Mouse (Mus musculus) ES-E14 (cell line): Measurements from ENCODE around the gene Kifc3. TPM values are rescaled to one million over a fixed set of nuclear protein-coding genes. Genes with fewer than 3 reads are reported as not detected.

Source experiments
- DNase-seq: peaks from one replicate; pipeline ENCODE4 v3.0.0-alpha.2; 2013; ENCODE audit warnings: low read depth, low spot score
- H3K27ac ChIP-seq: 2 replicates; pipeline ENCODE4 v1.5.1; 2012; ENCODE audit warnings: low read depth, mild to moderate bottlenecking, low read length, moderate library complexity, mixed read lengths; ENCODE audit not compliant: poor library complexity, insufficient read depth, severe bottlenecking
- H3K36me3 ChIP-seq: 2 replicates; pipeline ENCODE4 v1.6.1; 2012; ENCODE audit warnings: mild to moderate bottlenecking, low read length, moderate library complexity, mixed read lengths; ENCODE audit not compliant: control insufficient read depth, poor library complexity, insufficient read depth, severe bottlenecking
- H3K4me1 ChIP-seq, 2 experiments: fragments of 150-350 bp in 1 of 2; sonication (generic) in 1 of 2; 2 replicates each; pipeline ENCODE4 v1.6.1; 2012; ENCODE audit warnings: low read length in 2 of 2, mild to moderate bottlenecking in 1 of 2, mixed read lengths in 1 of 2; ENCODE audit not compliant: control insufficient read depth in 2 of 2, insufficient read depth in 2 of 2, poor library complexity in 1 of 2
- H3K4me3 ChIP-seq, 2 experiments: fragments of 150-350 bp in 1 of 2; sonication (generic) in 1 of 2; 2 replicates each; pipeline ENCODE4 v1.5.1; 2012; ENCODE audit warnings: low read length in 2 of 2, low read depth in 1 of 2, mild to moderate bottlenecking in 1 of 2, mixed read lengths in 1 of 2; ENCODE audit not compliant: insufficient read depth in 1 of 2, poor library complexity in 1 of 2, severe bottlenecking in 1 of 2
- H3K9ac ChIP-seq: 2 replicates; pipeline ENCODE4 v1.6.1; 2012; ENCODE audit warnings: low read depth, mild to moderate bottlenecking, low read length, mixed read lengths; ENCODE audit not compliant: poor library complexity, insufficient read depth, severe bottlenecking
- H3K9me3 ChIP-seq: fragments of 150-350 bp; sonication (generic); 2 replicates; pipeline ENCODE4 v1.6.1; 2012; ENCODE audit warnings: low read depth, mild to moderate bottlenecking, low read length; ENCODE audit not compliant: control insufficient read depth, insufficient read depth
- CHD2 ChIP-seq: IDR thresholded peaks from 2 replicates; pipeline ENCODE4 v1.6.1; 2014; ENCODE audit warnings: mild to moderate bottlenecking, low read depth, low read length, inconsistent platforms
- HCFC1 ChIP-seq: IDR thresholded peaks from 2 replicates; pipeline ENCODE4 v1.6.1; 2012; ENCODE audit warnings: low read length, inconsistent platforms, borderline replicate concordance; ENCODE audit not compliant: insufficient read depth
- MAFK ChIP-seq: IDR thresholded peaks from 2 replicates; pipeline ENCODE4 v1.6.1; 2014; ENCODE audit warnings: mild to moderate bottlenecking, low read depth, low read length, inconsistent platforms; ENCODE audit not compliant: insufficient read depth
- ZC3H11A ChIP-seq: IDR thresholded peaks from 2 replicates; pipeline ENCODE4 v1.6.1; 2012; ENCODE audit warnings: low read depth, mild to moderate bottlenecking, inconsistent platforms, low read length, borderline replicate concordance
- ZNF384 ChIP-seq: IDR thresholded peaks from 2 replicates; pipeline ENCODE4 v1.6.1; 2012; ENCODE audit warnings: low read depth, low read length, inconsistent platforms
- in situ Hi-C, 2 experiments: fragments of 600-800 bp; cut with MboI; formaldehyde crosslinking; loops; one replicate each; pipeline ENCODE4 v1.15.1; 2025; ENCODE audit warnings: low sequenced_read_pairs in 2 of 2, inconsistent platforms in 1 of 2; ENCODE audit not compliant: unreplicated experiment in 2 of 2
- total RNA-seq: library from RNA; depleted of rRNA; stranded (reverse); fragments of 300-350 nt; gene quantifications from 2 replicates; pipeline ENCODE4 v1.2.3, GENCODE M21; 2012

Kifc3 gene
- total RNA-seq, 1 experiment, result 45.6 TPM

DNA sequence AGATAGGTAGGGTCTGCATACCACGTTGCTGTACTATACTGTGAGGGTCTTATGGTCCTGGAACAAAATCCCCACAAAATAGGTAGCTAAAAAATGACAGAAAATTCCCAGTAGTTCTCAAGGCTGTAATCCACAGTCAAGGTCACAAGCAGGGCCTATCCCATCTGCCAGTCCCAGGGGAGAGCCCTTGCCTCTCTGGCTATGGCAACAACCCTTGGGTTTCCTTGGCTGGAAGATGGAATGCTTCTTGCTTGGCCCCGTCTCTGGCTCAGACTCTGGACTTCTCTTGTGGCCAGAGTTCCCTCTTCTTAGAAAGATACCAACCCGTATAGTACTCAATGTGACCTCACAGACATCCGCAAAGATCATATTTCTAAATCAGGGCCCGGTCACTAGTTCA is 47.3 kb downstream of the Kifc3 start:
- Histone ChIP-seq H3K9me3 (no peaks in the 10 kb centered on the region), H3K4me3 (no peak overlapping the region), H3K9ac (no peak overlapping the region), H3K36me3 (no peaks in the 10 kb centered on the region), H3K27ac (no peak overlapping the region), H3K4me1 (no peaks in the 10 kb centered on the region)
- in situ Hi-C loops, result no loop called here
- DNase-seq, result no peak
- no peak for TF ChIP-seq HCFC1
- TF ChIP-seq MAFK, result no peak
- TF ChIP-seq ZNF384, result no peak
- TF ChIP-seq CHD2, result no peak
- TF ChIP-seq ZC3H11A, result no peak

DNA sequence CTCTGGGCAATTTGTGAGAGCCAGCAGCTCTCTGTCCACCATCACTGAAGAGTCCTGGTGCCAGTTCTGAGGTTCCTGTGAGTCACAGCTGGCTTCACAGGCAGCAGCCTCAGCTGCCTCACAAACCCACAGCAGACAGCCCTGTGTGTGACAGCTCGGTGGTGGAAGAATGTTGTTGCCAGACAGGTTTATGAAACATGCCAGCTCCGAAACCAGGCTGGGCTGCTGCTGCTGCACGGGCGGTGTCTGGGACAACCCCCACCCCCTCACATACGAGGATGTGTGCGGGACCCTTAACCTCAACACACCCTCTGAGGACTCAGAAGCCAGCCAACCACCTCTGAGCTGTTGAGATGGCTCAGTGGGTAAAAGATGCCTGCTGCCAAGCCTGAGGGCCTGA is 48.0 kb downstream of the Kifc3 start:
- Histone ChIP-seq H3K4me1 (no peaks in the 10 kb centered on the region), H3K36me3 (no peaks in the 10 kb centered on the region), H3K9ac (no peak overlapping the region), H3K27ac (no peak overlapping the region), H3K9me3 (no peaks in the 10 kb centered on the region), H3K4me3 (no peak overlapping the region)
- in situ Hi-C loops, result no loop called here
- TF ChIP-seq ZNF384 (no peak), ZC3H11A (no peak), HCFC1 (no peak), CHD2 (no peak), MAFK (no peak)
- DNase-seq, result no peak

DNA sequence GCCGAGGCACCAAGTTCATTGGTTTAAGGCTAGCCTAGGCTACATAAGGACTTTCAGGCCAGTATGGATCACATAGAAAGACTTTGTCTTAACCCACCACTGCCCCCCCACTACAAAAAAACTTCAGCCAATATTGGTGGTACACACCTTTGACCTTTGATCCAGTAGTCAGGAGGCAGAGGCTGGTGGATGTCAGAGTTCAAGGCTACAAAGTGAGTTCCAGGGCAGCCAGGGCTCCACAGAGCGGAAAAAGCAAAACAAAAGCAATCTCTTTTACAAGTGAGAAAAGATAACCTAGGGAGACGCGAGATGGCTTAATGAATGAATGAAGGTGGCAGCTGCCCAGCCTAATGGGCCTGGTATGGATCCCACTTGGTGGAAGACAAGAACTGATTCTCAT is 48.6 kb downstream of the Kifc3 start:
- Histone ChIP-seq H3K4me3 (no peak overlapping the region), H3K4me1 (peaks cover 0 to 5% of the 10 kb centered on the region in 2 experiments; a peak in 1 of 4 replicates), H3K9me3 (no peaks in the 10 kb centered on the region), H3K36me3 (no peaks in the 10 kb centered on the region), H3K9ac (no peak overlapping the region), H3K27ac (no peak overlapping the region)
- TF ChIP-seq ZNF384, result no peak
- in situ Hi-C loops, result no loop called here
- no peak for DNase-seq

DNA sequence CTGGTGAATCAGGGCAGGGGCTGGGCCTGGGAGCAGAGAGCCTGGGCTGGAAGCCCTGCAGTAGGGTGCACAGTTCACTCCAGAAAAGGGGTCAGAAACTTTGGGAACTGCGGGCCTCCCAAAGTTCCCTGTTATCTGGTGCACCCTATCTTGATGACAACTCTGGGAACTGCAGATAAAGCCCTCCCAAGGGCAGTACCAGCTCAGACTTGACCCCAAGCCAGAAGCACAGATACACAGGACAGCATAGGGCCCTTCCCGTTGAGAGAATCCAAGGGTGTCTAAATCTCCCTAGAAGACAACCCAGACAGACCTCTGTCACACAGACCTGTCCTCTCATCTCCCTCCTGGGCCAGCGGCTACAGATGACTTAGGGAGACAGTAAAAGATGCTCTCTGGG is 52.0 kb downstream of the Kifc3 start:
- no peak overlapping the region for H3K9ac ChIP-seq
- no peaks in the 10 kb centered on the region for H3K36me3 ChIP-seq
- peaks cover 0 to 9% of the 10 kb centered on the region in 2 experiments; a peak in 1 of 4 replicates for H3K4me1 ChIP-seq
- H3K4me3 ChIP-seq, result no peak overlapping the region
- in situ Hi-C loops, result no loop called here
- no peak overlapping the region for H3K27ac ChIP-seq
- no peak for DNase-seq
- no peak for TF ChIP-seq MAFK
- TF ChIP-seq HCFC1, result no peak
- TF ChIP-seq ZNF384, result no peak
- TF ChIP-seq CHD2, result no peak
- no peak for TF ChIP-seq ZC3H11A
- no peaks in the 10 kb centered on the region for H3K9me3 ChIP-seq

DNA sequence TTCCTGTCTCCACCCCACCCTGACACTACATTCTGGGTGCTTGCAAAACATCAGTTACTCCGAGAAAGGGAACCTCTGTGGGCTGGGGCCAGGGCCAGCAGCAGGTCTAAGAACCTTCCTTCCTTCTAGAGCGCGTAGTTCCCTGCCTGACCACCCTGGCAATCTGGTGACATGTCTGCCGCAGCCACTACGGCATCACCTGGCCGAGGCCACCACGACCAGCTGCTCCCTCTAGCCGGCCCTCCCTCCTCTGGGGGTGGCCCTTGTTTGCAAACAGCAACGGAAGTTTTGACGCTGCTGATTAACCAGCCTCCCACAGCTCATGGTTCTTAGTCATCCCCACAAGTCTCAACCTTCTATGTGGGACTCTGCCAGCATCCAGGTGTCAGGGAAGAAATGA is 53.2 kb downstream of the Kifc3 start:
- no peak for TF ChIP-seq CHD2
- no peak for TF ChIP-seq ZNF384
- no peak for TF ChIP-seq ZC3H11A
- no peak for TF ChIP-seq MAFK
- TF ChIP-seq HCFC1, result no peak
- in situ Hi-C loops, result no loop called here

More for the DNA sequence above, 53.2 kb downstream of the Kifc3 start:
- no peaks in the 10 kb centered on the region for H3K9me3 ChIP-seq
- H3K27ac ChIP-seq, result no peak overlapping the region
- no peak overlapping the region for H3K9ac ChIP-seq
- DNase-seq, result no peak
- no peak overlapping the region for H3K4me3 ChIP-seq
- H3K4me1 ChIP-seq, result peaks cover 4 to 16% of the 10 kb centered on the region in 2 experiments; a peak in 3 of 4 replicates
- H3K36me3 ChIP-seq, result no peaks in the 10 kb centered on the region
